Mouse (Mus musculus) ES-CJ7 (cell line): ENCODE measurements around the gene Klk1b22.
A peak's percentile ranks its signal among the peaks of the same experiment; 100 is the strongest.
"Not testable (repeated sequence)": the region's sequence is repeated elsewhere in the genome, so short reads cannot be mapped to it uniquely, and the experiment has no call there.

ENCODE experiments used
- DNase-seq: peaks from one replicate; pipeline ENCODE4 v3.0.0; 2011; ENCODE audit warnings: low read depth, low spot score

The Klk1b22 gene

GRCm38 (mm10) chr7:44112373-44112772 lies at the start of gene Klk1b22:
TSS of gene Klk1b22 (plus strand) at chr7:44112673.
- DNase-seq = peak; percentile 41

GRCm38 (mm10) chr7:44072117-44072516 lies 40.4 kb upstream of the Klk1b22 start:
- no peak for DNase-seq

GRCm38 (mm10) chr7:44077703-44078102 lies 34.8 kb upstream of the Klk1b22 start:
- DNase-seq = no peak

GRCm38 (mm10) chr7:44096111-44096510 lies 16.4 kb upstream of the Klk1b22 start:
- no peak for DNase-seq

DNA sequence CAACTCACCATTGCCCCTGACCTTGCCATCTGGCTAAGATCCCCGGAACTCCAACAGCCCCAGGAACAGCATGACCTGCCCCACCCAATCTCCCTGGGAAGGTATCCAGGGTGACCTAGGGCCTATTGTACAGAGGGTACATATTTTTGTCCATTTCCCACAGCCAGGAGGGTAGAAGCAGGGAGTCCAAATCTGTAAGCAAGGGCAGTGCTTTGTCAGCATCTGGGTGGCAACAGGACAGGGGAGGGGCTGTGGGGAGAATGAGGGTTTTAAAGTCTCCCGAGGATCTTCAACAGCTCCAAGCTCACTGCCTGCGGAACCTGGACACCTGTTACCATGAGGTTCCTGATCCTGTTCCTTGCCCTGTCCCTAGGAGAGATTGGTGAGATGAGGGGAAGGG lies 10.4 kb upstream of the Klk1b22 start, which contains the start of gene Klk1b21:
Klk1b21 (plus strand) TSS at position 301 of the 400 bp plus-strand sequence.
- not testable (repeated sequence) for DNase-seq

GRCm38 (mm10) chr7:44123445-44123844 lies 11.0 kb downstream of the Klk1b22 start:
- no peak for DNase-seq

GRCm38 (mm10) chr7:44136467-44136866 lies 24.0 kb downstream of the Klk1b22 start, which contains the start of gene Klk1b16:
TSS of gene Klk1b16 (plus strand) at chr7:44136767.
- DNase-seq = no peak
